Mouse (Mus musculus) gastrocnemius, adult 2 months (tissue): ENCODE measurements at regions not wholly inside any gene's neighbourhood (a gene's known extent, or its start where the extent isn't known, plus 50 kb on each side); places are given as distances from the start of the nearest gene placed in this dataset.

Experiments
- DNase-seq: peaks from one replicate; pipeline ENCODE4 v3.0.0; 2022
- H3K27ac ChIP-seq: fragments of 200-600 bp; 2 replicates; pipeline ENCODE4 v1.8.1; 2022; ENCODE audit warnings: mild to moderate bottlenecking
- H3K4me3 ChIP-seq: fragments of 200-600 bp; 2 replicates; pipeline ENCODE4 v1.8.1; 2022; ENCODE audit warnings: mild to moderate bottlenecking, moderate library complexity
- CTCF ChIP-seq: fragments of 200-600 bp; IDR thresholded peaks from 2 replicates; pipeline ENCODE4 v1.8.1; 2022; ENCODE audit warnings: antibody characterized with exemption, mild to moderate bottlenecking, moderate library complexity
- intact Hi-C: fragments of 180-260 bp; cut with DNase I; formaldehyde crosslinking; loops from one replicate; pipeline ENCODE4 v1.15.1; 2025

- Histone ChIP-seq H3K4me3 (no peak overlapping the region), H3K27ac (no peak overlapping the region)
- intact Hi-C loops = no loop called here
- no peak for DNase-seq
- no peak for TF ChIP-seq CTCF
Observed at GRCm38 (mm10) chr4:74466081-74466480, 223.8 kb downstream of the Kdm4c start.

- DNase-seq = no peak
- intact Hi-C loops = no loop called here
- H3K4me3 ChIP-seq = no peak overlapping the region
- no peak overlapping the region for H3K27ac ChIP-seq
- no peak for TF ChIP-seq CTCF
Observed at GRCm38 (mm10) chr4:74512489-74512888, 270.2 kb downstream of the Kdm4c start.

- intact Hi-C loops = no loop called here
- no peak overlapping the region for H3K27ac ChIP-seq
- DNase-seq = no peak
- H3K4me3 ChIP-seq = no peak overlapping the region
- TF ChIP-seq CTCF = no peak
Observed at GRCm38 (mm10) chr4:74553888-74554287, 311.6 kb downstream of the Kdm4c start.

- DNase-seq = no peak
- peak; percentile 67 for TF ChIP-seq CTCF
- H3K4me3 ChIP-seq = no peak overlapping the region
- H3K27ac ChIP-seq = no peak overlapping the region
- intact Hi-C loops = no loop called here
Observed at GRCm38 (mm10) chr4:74563565-74563964, 321.3 kb downstream of the Kdm4c start.

- H3K4me3 ChIP-seq = no peak overlapping the region
- TF ChIP-seq CTCF = no peak
- H3K27ac ChIP-seq = no peak overlapping the region
- intact Hi-C loops = no loop called here
- no peak for DNase-seq
Observed at GRCm38 (mm10) chr4:74586400-74586799, 344.1 kb downstream of the Kdm4c start.

GRCm38 (mm10) chr4:74587125-74587524 lies 344.8 kb downstream of the Kdm4c start:
- Histone ChIP-seq H3K27ac (no peak overlapping the region), H3K4me3 (no peak overlapping the region)
- no peak for DNase-seq
- intact Hi-C loops = no loop called here
- TF ChIP-seq CTCF = no peak

- TF ChIP-seq CTCF = no peak
- no peak for DNase-seq
- intact Hi-C loops = no loop called here
- Histone ChIP-seq H3K4me3 (no peak overlapping the region), H3K27ac (no peak overlapping the region)
Observed at GRCm38 (mm10) chr4:74588761-74589160, 346.5 kb downstream of the Kdm4c start.

GRCm38 (mm10) chr4:74613032-74613431 lies 370.7 kb downstream of the Kdm4c start:
- intact Hi-C loops = no loop called here
- DNase-seq = no peak
- TF ChIP-seq CTCF = no peak
- no peak overlapping the region for H3K27ac ChIP-seq
- H3K4me3 ChIP-seq = no peak overlapping the region
